Mouse (Mus musculus) midbrain, postnatal 0 days (tissue): Measurements from ENCODE around the gene Picalm. TPM values are rescaled to one million over a fixed set of nuclear protein-coding genes. Genes with fewer than 3 reads are reported as not detected.
"Not testable (repeated sequence)": the region's sequence is repeated elsewhere in the genome, so short reads cannot be mapped to it uniquely, and the experiment has no call there.

Source experiments
- ATAC-seq: fragments of 200-750 bp; cut with Nextera tagmentation; 2 replicates; pipeline ENCODE4 v1.8.0; 2017; ENCODE audit warnings: moderate number of reproducible peaks, mild to moderate bottlenecking, moderate TSS enrichment, moderate library complexity; ENCODE audit not compliant: low FRiP score
- DNase-seq: peaks from one replicate; pipeline ENCODE4 v3.0.0-alpha.2; 2015; ENCODE audit warnings: low spot score
- H3K27ac ChIP-seq: fragments of 300-500 bp; sonication (generic); 2 replicates; pipeline ENCODE4 v1.5.1; 2014; ENCODE audit warnings: low read depth, mild to moderate bottlenecking, low read length, mixed read lengths
- H3K27me3 ChIP-seq: fragments of 300-500 bp; sonication (generic); 2 replicates; pipeline ENCODE4 v1.6.1; 2014; ENCODE audit warnings: low read length, control low read depth, mixed read lengths; ENCODE audit not compliant: insufficient read depth
- H3K36me3 ChIP-seq: fragments of 300-500 bp; sonication (generic); 2 replicates; pipeline ENCODE4 v1.6.1; 2014; ENCODE audit warnings: low read length, control low read depth, mixed read lengths; ENCODE audit not compliant: insufficient read depth
- H3K4me1 ChIP-seq: fragments of 300-500 bp; sonication (generic); 2 replicates; pipeline ENCODE4 v1.6.1; 2014; ENCODE audit warnings: mild to moderate bottlenecking, control low read depth, antibody characterized with exemption, low read length, mixed read lengths; ENCODE audit not compliant: insufficient read depth
- H3K4me2 ChIP-seq: fragments of 300-500 bp; sonication (generic); 2 replicates; pipeline ENCODE4 v1.6.1; 2014; ENCODE audit warnings: low read depth, mild to moderate bottlenecking, low read length, mixed read lengths; ENCODE audit not compliant: poor library complexity, severe bottlenecking
- H3K4me3 ChIP-seq: fragments of 300-500 bp; sonication (generic); 2 replicates; pipeline ENCODE4 v1.5.1; 2014; ENCODE audit warnings: low read depth, mild to moderate bottlenecking, low read length, moderate library complexity
- H3K9ac ChIP-seq: fragments of 300-500 bp; sonication (generic); replicated peaks from 2 replicates; pipeline ENCODE4 v1.6.1; 2014; ENCODE audit warnings: mild to moderate bottlenecking, low read length, moderate library complexity, mixed read lengths; ENCODE audit not compliant: poor library complexity, severe bottlenecking
- H3K9me3 ChIP-seq: fragments of 300-500 bp; sonication (generic); 2 replicates; pipeline ENCODE4 v1.6.1; 2016; ENCODE audit warnings: low read length, control low read depth
- CTCF ChIP-seq: IDR thresholded peaks from 2 replicates; pipeline ENCODE4 v1.5.1; 2016; ENCODE audit warnings: antibody characterized with exemption, mild to moderate bottlenecking
- WGBS: fragments of 180-500 bp; shearing (Covaris S2); extraction: QIAGEN DNeasy Blood & Tissue Kit; methylation state at CpG from one replicate; pipeline ENCODE4 v1.1.7; 2014; 5-methylcytosine and 5-hydroxymethylcytosine counted together
- polyA plus RNA-seq: library from polyadenylated mRNA; unstranded; fragments of >200 nt; fragmentation: Nextera tagmentation; extraction: Ambion mirVana; gene quantifications from 2 replicates; pipeline ENCODE4 v1.2.1, GENCODE M21; 2015
- total RNA-seq: library from RNA; depleted of rRNA; stranded (reverse); fragments of >200 nt; gene quantifications from 2 replicates; pipeline ENCODE4 v1.2.3, GENCODE M21; 2014

Picalm gene
- total and polyA plus RNA-seq, 2 experiments from 2014 or later = 24.8 to 173 TPM

DNA sequence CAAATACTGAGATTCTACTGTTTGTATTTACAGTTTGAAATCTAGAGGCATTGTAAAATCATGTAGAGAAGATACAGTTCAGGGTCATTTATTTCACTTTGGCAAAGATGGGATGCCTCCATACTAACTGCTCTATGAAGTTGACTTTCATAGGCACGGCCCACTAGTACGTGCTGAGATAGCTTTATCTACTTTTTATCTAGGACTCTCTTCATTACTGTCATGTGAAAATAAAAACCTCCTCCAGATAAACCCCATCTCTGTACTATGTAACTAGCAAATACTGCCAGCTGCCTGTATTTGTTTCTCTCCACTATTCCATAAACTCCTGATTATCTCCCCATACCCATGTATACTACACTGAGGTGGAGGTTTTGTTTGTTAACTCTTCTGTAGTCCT lies 18.0 kb downstream of the Picalm start:
- H3K36me3 ChIP-seq = no peaks in the 10 kb centered on the region
- H3K27me3 ChIP-seq = no peaks in the 10 kb centered on the region
- H3K4me2 ChIP-seq = no peak overlapping the region
- no peaks in the 10 kb centered on the region for H3K9me3 ChIP-seq
- 84% methylated on average over 2 of the region's 2 CpGs for WGBS
- no peaks in the 10 kb centered on the region for H3K4me1 ChIP-seq
- no peak overlapping the region for H3K27ac ChIP-seq
- H3K4me3 ChIP-seq = no peak overlapping the region
- TF ChIP-seq CTCF = no peak
- no peak for ATAC-seq
- no peak overlapping the region for H3K9ac ChIP-seq
- no peak for DNase-seq

- WGBS = 78% methylated on average over 1 of the region's 1 CpGs
- ATAC-seq = no peak
- no peak overlapping the region for H3K4me2 ChIP-seq
Observed at GRCm38 (mm10) chr7:90148516-90148915, 18.5 kb downstream of the Picalm start.

GRCm38 (mm10) chr7:90150311-90150710 lies 20.3 kb downstream of the Picalm start:
- Histone ChIP-seq H3K9ac (no peak overlapping the region), H3K4me2 (no peak overlapping the region), H3K36me3 (no peaks in the 10 kb centered on the region), H3K27ac (no peak overlapping the region), H3K9me3 (no peaks in the 10 kb centered on the region), H3K4me3 (no peak overlapping the region), H3K4me1 (no peaks in the 10 kb centered on the region), H3K27me3 (no peaks in the 10 kb centered on the region)
- DNase-seq (peak; percentile 68), ATAC-seq (no peak)
- TF ChIP-seq CTCF = peak; percentile 84
- WGBS = 46% methylated on average over 2 of the region's 2 CpGs

More at GRCm38 (mm10) chr7:90148516-90148915, 18.5 kb downstream of the Picalm start:
- TF ChIP-seq CTCF = no peak
- Histone ChIP-seq H3K27ac (no peak overlapping the region), H3K9ac (no peak overlapping the region), H3K27me3 (no peaks in the 10 kb centered on the region), H3K9me3 (no peaks in the 10 kb centered on the region), H3K4me3 (no peak overlapping the region), H3K4me1 (no peaks in the 10 kb centered on the region), H3K36me3 (no peaks in the 10 kb centered on the region)
- DNase-seq = no peak

GRCm38 (mm10) chr7:90158034-90158433 lies 28.0 kb downstream of the Picalm start:
- H3K27ac ChIP-seq = no peak overlapping the region
- ATAC-seq (no peak), DNase-seq (no peak)
- WGBS = 86% methylated on average over 2 of the region's 2 CpGs
- no peak overlapping the region for H3K4me3 ChIP-seq
- no peaks in the 10 kb centered on the region for H3K4me1 ChIP-seq
- H3K4me2 ChIP-seq = no peak overlapping the region
- no peaks in the 10 kb centered on the region for H3K27me3 ChIP-seq
- H3K36me3 ChIP-seq = no peaks in the 10 kb centered on the region
- TF ChIP-seq CTCF = no peak
- H3K9me3 ChIP-seq = no peaks in the 10 kb centered on the region
- no peak overlapping the region for H3K9ac ChIP-seq

DNA sequence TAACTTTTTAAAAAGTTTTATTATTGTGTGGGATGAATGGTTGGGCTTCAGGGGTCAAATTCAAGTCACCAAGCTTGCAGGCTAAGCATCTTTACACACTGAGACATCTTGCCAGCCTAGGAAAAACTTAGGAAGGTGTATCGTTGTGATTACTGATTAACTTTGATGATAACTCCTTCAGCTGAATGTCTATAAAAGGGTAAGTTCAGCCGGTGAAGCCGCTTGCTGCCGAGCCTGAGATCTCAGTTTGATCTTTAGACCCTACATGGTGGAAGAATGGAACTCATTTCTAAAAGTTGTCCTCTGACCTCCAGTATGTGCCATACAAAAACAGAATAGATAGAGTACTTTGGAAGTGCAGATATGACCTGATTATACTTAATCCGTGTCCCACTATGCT lies 30.6 kb downstream of the Picalm start:
- Histone ChIP-seq H3K9ac (no peak overlapping the region), H3K9me3 (no peaks in the 10 kb centered on the region), H3K27ac (no peak overlapping the region), H3K4me3 (no peak overlapping the region), H3K36me3 (no peaks in the 10 kb centered on the region), H3K4me2 (no peak overlapping the region), H3K27me3 (no peaks in the 10 kb centered on the region), H3K4me1 (no peaks in the 10 kb centered on the region)
- no peak for DNase-seq
- WGBS = 98% methylated on average over 5 of the region's 5 CpGs
- ATAC-seq = no peak
- no peak for TF ChIP-seq CTCF

- no peaks in the 10 kb centered on the region for H3K9me3 ChIP-seq
- WGBS = 91% methylated on average over 1 of the region's 1 CpGs
- H3K4me3 ChIP-seq = no peak overlapping the region
- peaks cover 8% of the 10 kb centered on the region for H3K36me3 ChIP-seq
- no peak for TF ChIP-seq CTCF
- no peak for DNase-seq
- no peak overlapping the region for H3K4me2 ChIP-seq
- H3K4me1 ChIP-seq = no peaks in the 10 kb centered on the region
- H3K27ac ChIP-seq = no peak overlapping the region
- H3K9ac ChIP-seq = no peak overlapping the region
- no peak for ATAC-seq
- no peaks in the 10 kb centered on the region for H3K27me3 ChIP-seq
Observed at GRCm38 (mm10) chr7:90164276-90164675, 34.3 kb downstream of the Picalm start.

DNA sequence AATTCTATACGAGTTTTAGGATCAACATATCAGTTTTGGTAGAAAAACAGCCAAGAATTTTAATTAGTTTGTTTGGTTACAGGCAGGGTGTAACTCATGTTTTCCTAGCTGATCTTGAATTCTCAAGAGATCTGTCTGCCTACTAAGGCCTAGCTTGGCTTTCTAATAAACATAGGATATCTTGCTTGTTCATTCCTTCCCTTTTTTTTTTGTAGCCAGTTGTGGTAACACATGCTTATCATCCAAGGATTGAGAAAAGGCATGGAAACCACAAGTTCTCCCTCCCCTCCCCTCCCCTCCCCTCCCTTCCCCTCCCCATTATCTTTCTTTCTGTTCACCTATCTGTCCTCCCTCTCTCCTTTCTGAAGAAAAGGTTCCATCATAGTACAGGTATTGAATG lies 36.0 kb downstream of the Picalm start:
- ATAC-seq = no peak
- WGBS = 86% methylated on average over 1 of the region's 1 CpGs
- H3K4me2 ChIP-seq = no peak overlapping the region
- H3K36me3 ChIP-seq = peaks cover 8% of the 10 kb centered on the region
- no peaks in the 10 kb centered on the region for H3K4me1 ChIP-seq
- no peaks in the 10 kb centered on the region for H3K9me3 ChIP-seq
- H3K4me3 ChIP-seq = no peak overlapping the region
- no peak for DNase-seq
- no peak overlapping the region for H3K27ac ChIP-seq
- H3K9ac ChIP-seq = no peak overlapping the region
- no peak for TF ChIP-seq CTCF
- no peaks in the 10 kb centered on the region for H3K27me3 ChIP-seq

- DNase-seq, H3K4me3 ChIP-seq, H3K9me3 ChIP-seq, H3K36me3 ChIP-seq, H3K4me2 ChIP-seq, H3K27ac ChIP-seq, H3K4me1 ChIP-seq, ATAC-seq, H3K27me3 ChIP-seq, H3K9ac ChIP-seq: not testable (repeated sequence)
- 82% methylated on average over 10 of the region's 10 CpGs for WGBS
Observed at GRCm38 (mm10) chr7:90167777-90168176, 37.8 kb downstream of the Picalm start.
